Mouse (Mus musculus): Measurements from ENCODE around the gene Auts2.

- TF ChIP-seq POLR2A (IDR thresholded peaks at IDR 0.05; ENCODE audit: low read depth, low read length) (no peak), POLR2AphosphoS2 (IDR thresholded peaks at IDR 0.05; ENCODE audit: low read depth, low read length) (no peak), ZKSCAN1 (IDR thresholded peaks at IDR 0.05; ENCODE audit: borderline replicate concordance, low read depth, low read length) (no peak), SMC3 (IDR thresholded peaks at IDR 0.05; ENCODE audit: low read depth, low read length) (no peak), CTCF (conservative IDR thresholded peaks at IDR 0.05 in 1 of 2, IDR thresholded peaks at IDR 0.05 in 1 of 2; ENCODE audit: low read depth in 2 of 2, low read length in 2 of 2) (no peak), EP300 (IDR thresholded peaks at IDR 0.05; ENCODE audit: low read length) (no peak), HCFC1 (IDR thresholded peaks at IDR 0.05; ENCODE audit: low read depth, low read length) (no peak), ZC3H11A (IDR thresholded peaks at IDR 0.05; ENCODE audit: low read depth, low read length) (no peak), RAD21 (IDR thresholded peaks at IDR 0.05; ENCODE audit: low read depth, low read length) (no peak), MAX (IDR thresholded peaks at IDR 0.05; ENCODE audit: low read length) (no peak), RCOR1 (conservative IDR thresholded peaks at IDR 0.05; ENCODE audit: low read depth, low read length) (no peak), GABPA (IDR thresholded peaks at IDR 0.05; ENCODE audit: insufficient replicate concordance, low read depth, low read length) (no peak), MAFK (IDR thresholded peaks at IDR 0.05; ENCODE audit: insufficient replicate concordance, low read length) (no peak)
Observed at GRCm38 (mm10) chr5:132372605-132373004, 170.5 kb downstream of the Auts2 start.

Data from CH12.LX (cell line).